Mouse (Mus musculus): ENCODE measurements around the gene Klhl26.
A peak's percentile ranks its signal among the peaks of the same experiment; 100 is the strongest.

Klhl26 gene

GRCm38 (mm10) chr8:70443326-70443725 is 33.4 kb downstream of the Klhl26 start:
- DNase-seq = no peak

- no peak for DNase-seq
Observed at GRCm38 (mm10) chr8:70441565-70441964, 35.2 kb downstream of the Klhl26 start.

GRCm38 (mm10) chr8:70440246-70440645 is 36.5 kb downstream of the Klhl26 start:
- no peak for DNase-seq

DNA sequence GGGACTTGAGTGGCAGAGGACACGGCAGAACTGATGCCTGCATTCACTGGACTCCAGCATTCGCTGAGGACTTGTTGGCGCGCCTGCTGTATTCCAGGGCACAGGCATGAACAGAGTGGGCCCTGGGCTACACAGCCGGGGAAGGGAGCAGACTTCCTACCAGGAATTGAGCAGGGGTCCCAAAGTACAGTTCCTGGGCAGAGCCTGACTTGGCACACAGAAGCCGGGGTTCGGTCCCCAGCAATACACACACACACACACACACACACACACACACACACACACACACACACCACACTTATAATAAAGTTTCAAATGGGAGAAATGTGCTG is 37.0 kb downstream of the Klhl26 start:
- DNase-seq = no peak

GRCm38 (mm10) chr8:70439055-70439847 is 37.5 kb downstream of the Klhl26 start, which contains the start of gene Crtc1:
TSS of gene Crtc1 (minus strand) at chr8:70439579.
- DNase-seq = peak; percentile 93 to 94

DNA sequence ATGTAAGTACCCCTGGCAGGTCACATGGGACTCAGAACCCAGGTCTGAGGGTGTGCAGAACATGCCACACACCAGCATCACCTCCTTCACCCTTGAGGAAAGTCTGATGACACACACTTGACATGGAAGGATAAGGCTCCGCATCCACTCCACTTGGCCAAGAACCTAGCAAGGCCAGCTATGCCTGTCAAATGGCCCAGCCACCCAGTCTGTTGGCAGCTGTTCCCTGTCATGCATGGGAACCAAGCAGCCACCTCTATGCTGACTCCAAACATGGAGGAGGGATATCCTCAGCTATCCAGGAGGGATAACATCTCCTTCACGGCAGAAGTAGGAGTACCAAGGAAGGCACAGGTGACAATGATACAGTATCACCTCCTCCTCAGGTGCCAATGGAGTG is 38.3 kb downstream of the Klhl26 start:
- DNase-seq = no peak

DNA sequence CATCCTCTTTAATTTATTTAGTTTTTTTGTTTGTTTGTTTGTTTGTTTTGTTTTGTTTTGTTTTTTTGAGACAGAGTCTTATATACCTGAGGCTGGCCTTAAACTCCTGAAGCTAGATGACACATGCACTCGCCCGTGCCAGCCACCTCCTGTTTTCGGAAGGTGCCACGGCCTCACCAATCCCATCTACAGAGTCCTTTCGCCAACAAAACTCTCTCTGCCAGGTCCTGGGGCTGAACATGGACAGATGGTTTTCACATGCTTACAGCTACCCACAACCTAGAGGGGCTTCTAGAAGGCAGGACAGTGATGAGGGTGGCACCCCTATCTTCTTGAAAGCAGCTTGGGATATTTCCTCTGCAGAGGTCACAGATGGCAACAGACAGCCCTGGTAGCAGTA is 41.6 kb downstream of the Klhl26 start:
- DNase-seq = no peak

DNA sequence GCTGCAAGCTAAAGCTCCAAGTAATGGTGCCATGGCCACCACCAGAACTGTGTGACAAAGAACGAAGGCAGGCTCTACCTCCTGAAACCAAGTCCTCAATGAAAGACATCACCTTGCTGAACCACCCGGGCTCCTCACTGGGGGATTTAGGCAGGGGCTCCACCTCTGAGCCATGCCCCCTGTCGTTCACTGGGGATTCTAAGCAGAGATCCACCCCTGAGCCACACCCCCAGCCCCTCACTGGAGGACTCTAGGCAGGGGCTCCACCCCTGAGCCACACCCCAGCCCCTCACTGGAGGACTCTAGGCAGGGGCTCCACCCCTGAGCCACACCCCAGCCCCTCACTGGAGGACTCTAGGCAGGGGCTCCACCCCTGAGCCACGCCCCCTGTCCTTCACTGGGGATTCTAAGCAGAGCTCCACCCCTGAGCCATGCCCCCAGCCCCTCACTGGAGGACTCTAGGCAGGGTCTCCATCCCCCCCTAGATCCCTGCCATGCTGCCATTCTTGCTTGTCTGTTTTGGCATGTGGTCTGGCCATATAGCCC is 43.7 kb downstream of the Klhl26 start:
- DNase-seq = no peak

GRCm38 (mm10) chr8:70431213-70431612 is 45.6 kb downstream of the Klhl26 start:
- DNase-seq = no peak

DNA sequence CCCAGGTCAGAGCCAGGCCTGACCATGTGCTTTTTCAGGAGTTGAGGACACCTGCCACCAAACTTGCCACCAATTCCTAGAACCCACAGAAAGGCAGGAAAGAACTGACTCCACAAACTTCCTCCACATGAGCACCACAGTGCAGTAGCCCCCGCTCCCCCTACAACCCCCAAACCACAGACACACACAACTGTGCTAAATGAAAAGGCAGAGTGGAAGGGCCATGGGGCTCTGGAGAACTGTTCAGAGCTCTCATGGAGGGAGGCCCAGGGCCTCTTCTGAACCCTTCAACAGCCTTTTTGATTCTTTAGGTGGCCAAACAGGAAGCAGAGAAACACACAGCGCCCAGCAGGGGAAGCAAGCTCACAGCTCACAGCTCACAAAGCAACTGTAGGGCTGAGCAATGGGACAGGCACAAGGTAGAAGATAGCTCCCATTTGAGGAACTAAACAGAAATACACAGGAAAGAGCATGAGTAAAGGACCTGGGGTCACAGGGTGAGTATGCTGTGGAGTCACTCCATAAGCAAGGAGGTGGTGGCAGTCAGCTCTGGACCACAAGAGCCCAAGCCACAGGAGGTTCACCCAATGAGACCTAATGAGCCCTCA is 50.4 kb downstream of the Klhl26 start:
- no peak for DNase-seq

- no peak for DNase-seq
Observed at GRCm38 (mm10) chr8:70422722-70423121, 54.0 kb downstream of the Klhl26 start.

GRCm38 (mm10) chr8:70421349-70422104 is 55.2 kb downstream of the Klhl26 start:
- no peak for DNase-seq

GRCm38 (mm10) chr8:70419879-70420643 is 56.7 kb downstream of the Klhl26 start:
- DNase-seq = no peak

- DNase-seq = no peak
Observed at GRCm38 (mm10) chr8:70418954-70419353, 57.8 kb downstream of the Klhl26 start.

- no peak for DNase-seq
Observed at GRCm38 (mm10) chr8:70417914-70418313, 58.9 kb downstream of the Klhl26 start.

GRCm38 (mm10) chr8:70416941-70417340 is 59.8 kb downstream of the Klhl26 start:
- no peak for DNase-seq

DNA sequence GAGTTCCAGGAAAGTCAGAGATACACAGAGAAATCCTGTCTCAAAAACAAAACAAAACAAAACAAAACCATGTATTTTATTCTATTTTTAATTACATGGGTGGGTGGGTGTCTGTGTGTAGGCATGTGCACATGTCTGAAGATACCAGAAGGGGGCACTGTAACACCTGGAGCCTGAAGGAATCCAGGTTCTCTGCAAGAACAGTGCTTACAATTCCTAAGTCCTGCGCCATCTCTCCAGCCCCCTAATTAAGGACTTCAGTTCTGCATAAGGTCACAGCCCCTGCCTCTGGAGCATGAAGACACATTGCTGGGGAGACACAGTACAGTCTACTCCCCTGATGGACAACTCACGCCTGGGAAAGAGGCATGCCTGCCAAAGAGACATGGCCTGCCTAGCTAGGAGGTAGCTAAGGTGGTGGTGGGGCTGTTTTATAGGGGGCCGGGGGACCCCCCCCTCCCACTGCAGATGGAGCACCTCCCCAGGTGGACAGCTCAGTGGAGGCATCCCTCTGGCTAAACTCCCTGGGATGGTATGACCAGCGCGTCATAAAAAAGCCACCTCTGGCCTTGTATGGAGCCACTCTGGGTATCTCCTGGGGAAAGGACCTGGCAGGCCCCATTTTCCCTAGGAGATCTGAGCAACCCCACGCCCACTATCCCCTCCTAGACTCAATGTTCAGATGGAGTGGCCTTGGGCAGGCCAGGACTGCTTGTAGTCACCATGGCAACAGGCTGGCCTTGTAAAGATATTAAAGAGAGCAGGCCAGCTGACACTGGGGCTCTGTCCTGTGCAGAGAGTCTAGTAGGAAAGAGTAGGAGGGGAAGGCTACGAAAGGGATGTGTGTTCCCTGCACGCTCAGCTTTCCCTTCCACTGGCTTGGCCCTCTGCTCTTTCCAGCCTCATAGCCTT is 61.0 kb downstream of the Klhl26 start:
- DNase-seq = no peak

DNA sequence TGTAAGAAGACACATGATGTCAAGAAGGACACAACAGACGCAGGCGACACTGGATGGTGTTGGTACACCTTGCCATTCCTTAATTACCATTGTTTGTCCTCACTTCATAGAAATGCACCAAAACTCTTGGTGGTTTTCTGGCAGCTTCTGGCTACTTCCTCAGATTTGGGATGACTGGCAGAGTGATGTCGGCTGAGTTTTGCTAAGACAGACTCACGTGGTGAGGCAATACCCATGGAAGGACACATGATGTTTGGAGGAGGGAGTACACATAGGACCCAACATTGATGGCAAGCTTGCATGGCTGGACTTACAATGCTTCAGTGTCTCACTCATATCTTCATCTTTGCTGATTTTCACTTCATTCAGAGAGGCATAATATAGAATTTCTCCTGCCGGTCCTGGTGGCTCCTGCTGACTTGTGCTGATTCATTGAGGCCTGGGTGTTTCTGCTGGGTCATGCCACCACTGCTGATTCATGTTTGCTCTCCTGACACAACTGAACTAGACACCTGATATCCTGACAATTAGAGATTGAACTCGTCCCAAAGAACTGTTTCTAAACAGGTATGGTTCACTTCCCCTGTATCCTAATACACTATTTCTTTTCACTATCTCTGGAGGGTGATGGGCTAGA is 62.3 kb downstream of the Klhl26 start:
- no peak for DNase-seq

DNA sequence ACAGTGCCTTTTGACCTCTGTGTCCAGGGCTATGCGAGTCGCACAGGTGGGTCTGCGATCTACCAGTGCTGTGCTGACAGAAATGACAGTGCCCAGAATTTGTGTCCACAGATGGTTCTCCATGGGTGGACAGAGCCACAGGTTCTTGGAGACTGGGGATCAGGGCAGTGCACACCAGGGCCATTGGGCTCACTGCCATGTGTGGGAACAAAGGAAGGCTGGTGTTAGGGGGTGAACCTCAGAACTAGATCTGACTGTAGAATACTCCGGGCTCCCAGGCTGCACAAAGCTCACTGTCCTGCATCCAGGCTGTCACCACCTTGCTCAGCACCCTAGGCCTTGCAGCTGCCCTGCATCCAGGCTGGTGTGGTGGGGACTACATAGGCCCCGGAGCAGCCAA is 66.5 kb downstream of the Klhl26 start:
- DNase-seq = no peak

DNA sequence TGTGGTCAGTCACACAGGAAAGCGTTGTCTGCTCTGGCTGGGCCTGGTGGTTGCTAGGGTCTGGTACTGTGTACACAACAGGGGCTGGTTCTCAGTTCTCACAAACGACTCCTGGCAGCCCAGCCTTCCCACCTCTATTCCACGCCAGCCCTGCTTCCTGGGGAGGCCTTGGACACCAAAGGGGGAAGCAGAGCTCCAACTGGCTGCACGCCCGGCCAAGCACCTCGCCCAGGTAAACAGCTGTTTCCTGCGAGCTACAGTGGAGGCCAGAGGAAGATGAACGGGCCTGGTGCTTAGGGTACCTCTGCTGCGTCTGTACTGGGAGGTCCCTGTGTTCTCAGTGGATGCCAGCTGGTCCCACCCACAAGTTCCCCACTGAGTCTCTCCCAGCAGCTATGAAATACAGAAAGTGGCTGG is 67.3 kb downstream of the Klhl26 start:
- no peak for DNase-seq

- no peak for DNase-seq
Observed at GRCm38 (mm10) chr8:70409019-70409418, 67.7 kb downstream of the Klhl26 start.

All from thymus, adult 18-20 months (tissue).